Mouse (Mus musculus) MEL (cell line): ENCODE results near the gene Cspg4.

ENCODE experiments used
- NELFE ChIP-seq: IDR thresholded peaks from 2 replicates; pipeline ENCODE4 v1.6.1; 2011; ENCODE audit warnings: low read depth, low read length, improper control_type of control experiment
- ZC3H11A ChIP-seq: IDR thresholded peaks from 2 replicates; pipeline ENCODE4 v1.6.1; 2012; ENCODE audit warnings: low read depth, mild to moderate bottlenecking, inconsistent platforms, low read length, improper control_type of control experiment

DNA sequence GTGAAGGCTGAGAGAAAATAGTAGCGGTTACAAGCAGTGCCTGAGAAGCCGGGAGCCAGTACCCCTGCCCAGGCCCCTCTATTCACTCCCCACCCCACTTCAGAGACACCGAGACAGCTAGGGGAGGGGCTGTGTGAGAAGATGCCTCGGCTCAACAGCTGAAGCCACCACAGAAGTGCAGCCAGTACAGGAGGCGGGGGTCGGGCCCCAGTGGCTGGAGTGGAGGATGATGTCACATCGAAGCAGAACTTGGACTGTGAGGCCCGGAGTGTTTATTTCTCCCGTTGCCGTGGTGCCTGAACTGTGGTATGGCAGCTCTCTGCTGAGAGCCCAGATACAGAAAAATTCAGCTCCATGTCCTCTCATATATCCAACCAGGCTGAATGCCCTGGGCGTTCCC is 13.1 kb upstream of the Cspg4 start:
- no peak for TF ChIP-seq ZC3H11A
- no peak for TF ChIP-seq NELFE
